Mouse (Mus musculus) CH12.LX (cell line): ENCODE data around the gene Abca3. TPM values are rescaled to one million over a fixed set of nuclear protein-coding genes. Genes with fewer than 3 reads are reported as not detected.

ENCODE experiments used
- DNase-seq: peaks from one replicate; pipeline ENCODE4 v3.0.0-alpha.2; 2013; ENCODE audit errors: extremely low read depth
- H3K27ac ChIP-seq: 2 replicates; pipeline ENCODE4 v1.5.1; 2012; ENCODE audit warnings: low read depth, mild to moderate bottlenecking, control low read depth, moderate library complexity; ENCODE audit not compliant: insufficient read depth
- H3K27me3 ChIP-seq: replicated peaks from 2 replicates; pipeline ENCODE3; 2012; ENCODE audit warnings: inconsistent platforms
- H3K36me3 ChIP-seq, 2 experiments: replicated peaks in 1 of 2; 2 replicates each; pipeline versions ENCODE3 to v1.6.1; 2012; ENCODE audit warnings: inconsistent platforms in 1 of 2, low read length in 1 of 2, mild to moderate bottlenecking in 1 of 2, mixed read lengths in 1 of 2, moderate library complexity in 1 of 2; ENCODE audit not compliant: control insufficient read depth in 1 of 2, insufficient read depth in 1 of 2
- H3K4me1 ChIP-seq, 2 experiments: 2 replicates each; pipeline ENCODE4 v1.6.1; 2012; ENCODE audit warnings: inconsistent platforms in 1 of 2, moderate library complexity in 1 of 2; ENCODE audit not compliant: insufficient read depth in 2 of 2, control insufficient read depth in 1 of 2
- H3K4me2 ChIP-seq: 2 replicates; pipeline ENCODE4 v1.6.1; 2012; ENCODE audit warnings: low read depth, mild to moderate bottlenecking, control low read depth; ENCODE audit not compliant: poor library complexity, insufficient read depth, severe bottlenecking
- H3K4me3 ChIP-seq, 3 experiments: fragments of 150-350 bp in 1 of 3; sonication (generic) in 1 of 3; replicated peaks in 1 of 3; 2 replicates each; pipeline versions ENCODE3 to v1.5.1; 2011 to 2012; ENCODE audit warnings: low read depth in 2 of 3, low read length in 2 of 3, mild to moderate bottlenecking in 2 of 3, moderate library complexity in 2 of 3, control low read depth in 1 of 3, improper control_type of control experiment in 1 of 3, inconsistent platforms in 1 of 3, mixed read lengths in 1 of 3; ENCODE audit not compliant: poor library complexity in 1 of 3
- H3K79me2 ChIP-seq: replicated peaks from 2 replicates; pipeline ENCODE4 v1.6.1; 2012; ENCODE audit warnings: mild to moderate bottlenecking, moderate library complexity; ENCODE audit not compliant: control insufficient read depth, poor library complexity, insufficient read depth, severe bottlenecking; ENCODE audit errors: extremely low read depth
- H3K9ac ChIP-seq: 2 replicates; pipeline ENCODE4 v1.6.1; 2012; ENCODE audit warnings: low read depth, mild to moderate bottlenecking, control low read depth, moderate library complexity; ENCODE audit not compliant: insufficient read depth
- H3K9me3 ChIP-seq: replicated peaks from 2 replicates; pipeline ENCODE3; 2012; ENCODE audit warnings: low read length, inconsistent platforms, mixed read lengths
- BHLHE40 ChIP-seq: IDR thresholded peaks from 2 replicates; pipeline ENCODE4 v1.6.1; 2011; ENCODE audit warnings: mild to moderate bottlenecking, low read depth, low read length, improper control_type of control experiment
- CHD1 ChIP-seq: IDR thresholded peaks from 2 replicates; pipeline ENCODE4 v1.6.1; 2012; ENCODE audit warnings: low read depth, low read length, improper control_type of control experiment, inconsistent platforms
- CTCF ChIP-seq, 2 experiments: IDR thresholded peaks in 1 of 2; conservative IDR thresholded peaks in 1 of 2; 2 replicates each; pipeline ENCODE4 v1.5.1; 2011 to 2012; ENCODE audit warnings: low read depth in 2 of 2, low read length in 2 of 2, improper control_type of control experiment in 1 of 2, inconsistent platforms in 1 of 2, mild to moderate bottlenecking in 1 of 2, moderate library complexity in 1 of 2
- EP300 ChIP-seq: IDR thresholded peaks from 2 replicates; pipeline ENCODE4 v1.6.1; 2011; ENCODE audit warnings: low read length, improper control_type of control experiment
- JUN ChIP-seq: IDR thresholded peaks from 2 replicates; pipeline ENCODE4 v1.6.1; 2011; ENCODE audit warnings: low read depth, mild to moderate bottlenecking, low read length, improper control_type of control experiment, moderate library complexity; ENCODE audit not compliant: insufficient read depth
- KAT2A ChIP-seq: IDR thresholded peaks from 2 replicates; pipeline ENCODE4 v1.6.1; 2012; ENCODE audit warnings: low read length, improper control_type of control experiment, inconsistent platforms; ENCODE audit not compliant: insufficient replicate concordance
- MAFK ChIP-seq: IDR thresholded peaks from 2 replicates; pipeline ENCODE4 v1.6.1; 2011; ENCODE audit warnings: low read length, improper control_type of control experiment; ENCODE audit not compliant: insufficient replicate concordance
- MAX ChIP-seq: IDR thresholded peaks from 2 replicates; pipeline ENCODE4 v1.6.1; 2011; ENCODE audit warnings: low read length, improper control_type of control experiment
- MEF2A ChIP-seq: IDR thresholded peaks from 2 replicates; pipeline ENCODE4 v1.6.1; 2014; ENCODE audit warnings: low read depth, mild to moderate bottlenecking, inconsistent platforms, low read length, improper control_type of control experiment, borderline replicate concordance
- MXI1 ChIP-seq: IDR thresholded peaks from 2 replicates; pipeline ENCODE4 v1.6.1; 2011; ENCODE audit warnings: mild to moderate bottlenecking, low read depth, low read length, improper control_type of control experiment
- NRF1 ChIP-seq: IDR thresholded peaks from 2 replicates; pipeline ENCODE4 v1.6.1; 2014; ENCODE audit warnings: low read depth, mild to moderate bottlenecking, inconsistent platforms, low read length, improper control_type of control experiment, moderate library complexity
- POLR2A ChIP-seq: IDR thresholded peaks from 2 replicates; pipeline ENCODE4 v1.6.1; 2011; ENCODE audit warnings: low read depth, mild to moderate bottlenecking, improper control_type of control experiment, low read length
- POLR2AphosphoS2 ChIP-seq: IDR thresholded peaks from 2 replicates; pipeline ENCODE4 v1.6.1; 2011; ENCODE audit warnings: low read depth, low read length, improper control_type of control experiment
- RCOR1 ChIP-seq: conservative IDR thresholded peaks from 2 replicates; pipeline ENCODE4 v1.6.1; 2012; ENCODE audit warnings: low read depth, mild to moderate bottlenecking, inconsistent platforms, low read length, improper control_type of control experiment
- SMC3 ChIP-seq: IDR thresholded peaks from 2 replicates; pipeline ENCODE4 v1.6.1; 2011; ENCODE audit warnings: low read depth, low read length, improper control_type of control experiment
- TBP ChIP-seq: conservative IDR thresholded peaks from 2 replicates; pipeline ENCODE4 v1.6.1; 2011; ENCODE audit warnings: low read depth, low read length, improper control_type of control experiment
- UBTF ChIP-seq: IDR thresholded peaks from 2 replicates; pipeline ENCODE4 v1.6.1; 2012; ENCODE audit warnings: low read depth, mild to moderate bottlenecking, inconsistent platforms, low read length, improper control_type of control experiment, moderate library complexity
- USF1 ChIP-seq: IDR thresholded peaks from 2 replicates; pipeline ENCODE4 v1.6.1; 2014; ENCODE audit warnings: low read depth, mild to moderate bottlenecking, inconsistent platforms, low read length, improper control_type of control experiment
- ZKSCAN1 ChIP-seq: IDR thresholded peaks from 2 replicates; pipeline ENCODE4 v1.6.1; 2012; ENCODE audit warnings: low read depth, inconsistent platforms, low read length, improper control_type of control experiment, borderline replicate concordance
- ZMIZ1 ChIP-seq: IDR thresholded peaks from 2 replicates; pipeline ENCODE4 v1.6.1; 2012; ENCODE audit warnings: low read depth, mild to moderate bottlenecking, inconsistent platforms, low read length, improper control_type of control experiment
- ZNF384 ChIP-seq: IDR thresholded peaks from 2 replicates; pipeline ENCODE4 v1.6.1; 2012; ENCODE audit warnings: low read depth, low read length, improper control_type of control experiment, inconsistent platforms
- dilution Hi-C: fragments of 300-500 bp; cut with MboI; formaldehyde crosslinking; loops from 2 replicates; pipeline ENCODE4 v1.14.3; 2020; ENCODE audit warnings: low sequenced_read_pairs; ENCODE audit not compliant: extremely low pct_unique_long_range_greater_than_20kb, extremely low pct_ligation_motif_present
- in situ Hi-C: fragments of 300-500 bp; cut with MboI; formaldehyde crosslinking; loops from 3 replicates; pipeline ENCODE4 v1.14.3; 2019; ENCODE audit warnings: low sequenced_read_pairs, low pct_ligation_motif_present, low pct_unique_long_range_greater_than_20kb, mixed read lengths
- polyA plus RNA-seq: library from polyadenylated mRNA; unstranded; fragments of >175 nt; gene quantifications from 2 replicates; pipeline ENCODE4 v1.2.1, GENCODE M21; 2012; ENCODE audit warnings: low read depth; ENCODE audit not compliant: insufficient read length
- total RNA-seq, 2 experiments: library from RNA; depleted of rRNA; stranded (reverse); fragments of 300-350 nt in 1 of 2; fragments of >200 nt in 1 of 2; gene quantifications; 2 replicates each; pipeline ENCODE4 v1.2.3; 2012 to 2014

The Abca3 gene
- total and polyA plus RNA-seq, 3 experiments = 3.9 to 8.7 (median 8.4) TPM

- H3K27ac ChIP-seq = no peak within 1 kb of the TSS
- peaks cover 9% of the 10 kb centered on the region for H3K27me3 ChIP-seq
- H3K4me2 ChIP-seq = peak within 1 kb of the TSS; percentile 76
- H3K4me1 ChIP-seq = peaks cover 4 to 50% of the 10 kb centered on the region in 2 experiments; a peak in 3 of 4 replicates
- no peak for TF ChIP-seq TBP
- no peak for TF ChIP-seq USF1
- no peak for TF ChIP-seq MXI1
- TF ChIP-seq MAFK = peak; percentile 50; the same call in 1 of the 2 replicates
- H3K79me2 ChIP-seq = no peaks in the 10 kb centered on the region
- peak within 1 kb of the TSS; percentile 72 to 84 (median 73) for H3K4me3 ChIP-seq
- H3K9ac ChIP-seq = peak within 1 kb of the TSS; percentile 29; the same call in 1 of the 2 replicates
- dilution Hi-C loops = no loop called here
- peak; percentile 66 for DNase-seq
- H3K36me3 ChIP-seq = no peaks in the 10 kb centered on the region
- H3K9me3 ChIP-seq = no peaks in the 10 kb centered on the region
- in situ Hi-C loops = no loop called here
These were observed 607 bp upstream of the Abca3 start, which contains the start of gene Abca17 for GRCm38 (mm10) chr17:24350926-24351759. Gene Abca17 (minus strand): TSS chr17:24351068.

- in situ Hi-C loops (no loop called here), dilution Hi-C loops (no loop called here)
- Histone ChIP-seq H3K4me1 (peaks cover 4 to 44% of the 10 kb centered on the region in 2 experiments; a peak in 3 of 4 replicates), H3K4me2 (peak overlapping the region; percentile 25), H3K27ac (no peak overlapping the region), H3K9me3 (no peaks in the 10 kb centered on the region), H3K27me3 (peaks cover 9% of the 10 kb centered on the region), H3K36me3 (no peaks in the 10 kb centered on the region), H3K79me2 (no peaks in the 10 kb centered on the region), H3K9ac (peak overlapping the region; percentile 68; the same call in 1 of the 2 replicates), H3K4me3 (peak overlapping the region; percentile 72 to 84 (median 73))
- DNase-seq = no peak
- TF ChIP-seq POLR2A = no peak
- TF ChIP-seq UBTF = peak; percentile 42; the same call in 1 of the 2 replicates
- TF ChIP-seq MXI1 = no peak
- no peak for TF ChIP-seq CTCF (conservative IDR thresholded peaks at IDR 0.05 in 1 of 2, IDR thresholded peaks at IDR 0.05 in 1 of 2; ENCODE audit: low read depth in 2 of 2, low read length in 2 of 2)
- no peak for TF ChIP-seq ZMIZ1
These were observed 832 bp downstream of the Abca3 start for GRCm38 (mm10) chr17:24352370-24353194.

DNA sequence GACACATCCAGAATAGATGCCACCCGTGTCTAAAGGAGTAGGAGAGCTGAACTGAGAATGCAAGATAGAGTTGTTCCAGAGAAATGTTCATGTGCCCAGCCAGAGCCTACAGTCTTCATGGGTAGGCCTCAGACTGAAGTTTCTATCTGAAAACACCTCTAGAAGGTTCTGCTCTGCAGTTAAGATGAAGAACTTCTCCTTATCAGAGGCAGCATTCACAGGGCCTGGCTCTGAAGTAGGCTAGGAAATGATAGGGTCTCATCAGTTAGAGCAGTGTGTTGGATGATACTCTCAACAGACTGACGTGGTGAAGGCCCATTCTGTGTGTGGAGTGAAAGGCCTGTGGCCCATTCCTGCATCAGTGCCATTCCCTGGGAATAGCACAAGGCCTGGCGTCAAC is 2.2 kb downstream of the Abca3 start:
- in situ Hi-C loops = no loop called here
- Histone ChIP-seq H3K9me3 (no peaks in the 10 kb centered on the region), H3K27ac (no peak overlapping the region), H3K79me2 (no peaks in the 10 kb centered on the region), H3K36me3 (peaks cover 0 to 7% of the 10 kb centered on the region in 2 experiments), H3K27me3 (peaks cover 9% of the 10 kb centered on the region), H3K4me2 (no peak overlapping the region), H3K4me3 (no peak overlapping the region), H3K9ac (no peak overlapping the region), H3K4me1 (peaks cover 4 to 44% of the 10 kb centered on the region in 2 experiments; a peak in 3 of 4 replicates)
- DNase-seq = no peak
- dilution Hi-C loops = no loop called here
- TF ChIP-seq JUN (no peak), ZKSCAN1 (no peak), MAFK (no peak), NRF1 (no peak), KAT2A (no peak), CTCF (conservative IDR thresholded peaks at IDR 0.05 in 1 of 2, IDR thresholded peaks at IDR 0.05 in 1 of 2; ENCODE audit: low read depth in 2 of 2, low read length in 2 of 2) (no peak), RCOR1 (no peak), SMC3 (no peak), MEF2A (no peak), EP300 (no peak), BHLHE40 (no peak), ZNF384 (no peak), MXI1 (no peak), MAX (no peak), POLR2AphosphoS2 (no peak), POLR2A (no peak), USF1 (no peak), CHD1 (no peak)
